Mouse (Mus musculus): ENCODE measurements at regions not wholly inside any gene's neighbourhood (a gene's known extent, or its start where the extent isn't known, plus 50 kb on each side); places are given as distances from the start of the nearest gene placed in this dataset.

DNA sequence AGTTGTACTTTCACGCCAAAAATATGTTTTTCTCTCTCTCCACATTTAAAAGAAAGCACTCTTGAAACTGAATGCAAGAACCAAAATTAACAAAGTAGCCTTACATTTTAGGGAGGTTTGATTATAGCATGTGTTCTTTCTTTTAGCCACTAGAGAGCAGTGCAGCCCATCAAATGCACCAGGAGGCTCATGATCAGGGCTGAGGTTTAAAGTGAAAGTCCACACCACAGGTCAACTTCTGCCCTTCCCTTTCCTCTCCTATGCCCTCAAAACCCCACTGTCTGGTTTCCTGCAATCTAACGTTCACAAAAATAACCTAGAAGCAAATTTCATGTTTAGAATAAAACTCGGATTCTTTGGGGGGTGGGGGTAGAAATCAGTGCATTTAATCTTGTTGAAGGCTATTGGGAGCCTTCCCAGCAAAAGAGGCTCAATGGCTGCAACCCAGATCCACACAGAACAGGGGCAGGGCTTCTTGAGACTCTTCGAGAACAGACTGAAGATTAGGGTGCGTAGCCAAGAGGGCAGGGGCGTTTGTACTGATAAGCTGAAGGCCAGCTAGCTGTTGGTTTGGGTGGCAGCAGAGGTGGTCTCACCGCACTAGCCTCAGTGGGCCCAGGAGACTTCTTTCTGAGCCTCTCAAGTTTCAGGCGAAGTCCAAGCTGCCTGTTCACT is 59.3 kb upstream of the Zfp770 start:
- peak; percentile 49 for DNase-seq (ENCODE audit: low read depth, low spot score)

DNA sequence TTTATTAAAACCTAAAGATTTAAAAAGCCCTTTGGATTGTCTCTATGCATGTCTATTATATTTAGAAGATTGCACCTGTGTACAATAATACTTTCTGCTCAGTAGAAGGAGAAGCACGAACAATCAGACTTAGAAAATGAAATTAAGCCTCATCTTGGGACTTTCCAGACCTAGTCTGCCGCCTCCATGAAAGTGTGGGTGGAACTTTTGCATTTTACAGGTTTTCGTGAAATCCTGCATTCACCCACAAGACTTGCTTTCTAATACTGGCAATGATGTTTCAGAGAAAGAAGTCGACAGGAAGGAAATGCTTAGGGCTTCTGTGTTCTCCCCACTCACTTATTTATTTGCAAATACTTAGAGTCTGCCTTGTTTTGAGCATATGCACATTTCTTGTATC is 58.3 kb upstream of the Zfp770 start:
- no peak for DNase-seq (ENCODE audit: low read depth, low spot score)
